Mouse (Mus musculus) mesoderm, embryonic 11.5 days (tissue): Measurements from ENCODE around the gene Scn4b.

Source experiments
- DNase-seq: peaks from one replicate; pipeline ENCODE4 v3.0.0-alpha.2; 2012; ENCODE audit warnings: low read depth, low spot score

Gene Scn4b

GRCm38 (mm10) chr9:45189661-45190174 is 51.5 kb downstream of the Scn4b start:
- DNase-seq = no peak

- DNase-seq = no peak
Measured at GRCm38 (mm10) chr9:45195468-45195867, 57.3 kb downstream of the Scn4b start.

GRCm38 (mm10) chr9:45196125-45196830 is 58.1 kb downstream of the Scn4b start:
- no peak for DNase-seq

GRCm38 (mm10) chr9:45197549-45197948 is 59.4 kb downstream of the Scn4b start:
- no peak for DNase-seq

- DNase-seq = no peak
Measured at GRCm38 (mm10) chr9:45201319-45201947, 63.2 kb downstream of the Scn4b start.

GRCm38 (mm10) chr9:45202021-45202798 is 64.0 kb downstream of the Scn4b start:
- DNase-seq = no peak
